Mouse (Mus musculus): ENCODE results near the gene Mettl16. TPM values are rescaled to one million over a fixed set of nuclear protein-coding genes. Genes with fewer than 3 reads are reported as not detected.
A peak's percentile ranks its signal among the peaks of the same experiment; 100 is the strongest.

The Mettl16 gene
- polyA plus RNA-seq, 1 experiment from 2014 or later: 57.7 TPM

GRCm38 (mm10) chr11:74831606-74832451 lies 61.2 kb downstream of the Mettl16 start:
- peak overlapping the region; percentile 99 for H3K4me2 ChIP-seq
- H3K4me1 ChIP-seq (replicated peaks; ENCODE audit: control insufficient read depth, insufficient read depth, low read length): peaks cover 44% of the 10 kb centered on the region
- H3K9me3 ChIP-seq (ENCODE audit: control insufficient read depth, low read length): no peaks in the 10 kb centered on the region
- DNase-seq (ENCODE audit: low spot score) (peak; percentile 100), ATAC-seq (replicated peaks; ENCODE audit: low FRiP score) (peak; percentile 81)
- peak overlapping the region; percentile 99 for H3K27ac ChIP-seq (ENCODE audit: low read depth, low read length)
- no peaks in the 10 kb centered on the region for H3K36me3 ChIP-seq (ENCODE audit: control insufficient read depth, insufficient read depth, low read length)
- peak overlapping the region; percentile 80 for H3K4me3 ChIP-seq (ENCODE audit: low read depth, low read length)
- H3K27me3 ChIP-seq (replicated peaks; ENCODE audit: control insufficient read depth, insufficient read depth, low read length): no peaks in the 10 kb centered on the region
- under 1% methylated on average over 61 of the region's 61 CpGs for WGBS
- peak overlapping the region; percentile 72 for H3K9ac ChIP-seq (ENCODE audit: low read depth, low read length)

DNA sequence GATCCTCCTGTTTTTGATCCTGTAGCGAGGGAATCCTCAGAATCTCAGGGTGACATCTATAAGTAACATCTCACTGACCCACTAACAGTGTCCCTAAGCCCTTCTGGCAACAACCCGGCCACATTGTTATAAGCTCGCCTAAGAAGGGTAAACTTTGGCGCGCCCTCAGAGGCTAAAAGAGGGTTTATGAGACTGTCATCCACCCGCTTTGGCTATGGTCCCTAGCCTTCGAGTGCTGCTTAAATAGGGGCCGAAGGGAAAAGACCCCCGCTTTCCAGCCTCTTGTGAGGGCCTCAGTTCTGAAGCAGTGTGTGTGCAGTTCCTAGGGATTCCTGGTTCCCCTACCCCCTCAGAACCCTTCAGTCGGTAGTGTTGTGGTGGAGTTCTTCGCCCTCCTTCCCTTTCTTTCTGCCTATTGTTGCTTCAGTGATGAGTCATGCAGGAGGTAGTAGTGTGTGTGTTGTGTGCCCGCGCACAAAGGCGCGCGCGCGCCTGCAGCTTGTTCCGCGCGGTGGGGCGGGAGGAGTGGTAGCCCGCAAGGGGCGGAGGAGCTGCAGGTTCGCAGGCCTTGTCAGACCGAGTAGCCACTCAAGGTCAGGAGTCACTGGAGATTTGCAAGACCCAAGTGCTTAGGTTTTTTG lies 62.0 kb downstream of the Mettl16 start:
- peak; percentile 67 for DNase-seq (ENCODE audit: low spot score)
- peak overlapping the region; percentile 70 for H3K9ac ChIP-seq (ENCODE audit: low read depth, low read length)
- peaks cover 51% of the 10 kb centered on the region for H3K4me1 ChIP-seq (replicated peaks; ENCODE audit: control insufficient read depth, insufficient read depth, low read length)
- no peak for ATAC-seq (replicated peaks; ENCODE audit: low FRiP score)
- no peaks in the 10 kb centered on the region for H3K9me3 ChIP-seq (ENCODE audit: control insufficient read depth, low read length)
- H3K27me3 ChIP-seq (replicated peaks; ENCODE audit: control insufficient read depth, insufficient read depth, low read length): no peaks in the 10 kb centered on the region
- H3K27ac ChIP-seq (ENCODE audit: low read depth, low read length): peak overlapping the region; percentile 99
- H3K4me3 ChIP-seq (ENCODE audit: low read depth, low read length): peak overlapping the region; percentile 80
- WGBS: 3% methylated on average over 26 of the region's 26 CpGs
- H3K36me3 ChIP-seq (ENCODE audit: control insufficient read depth, insufficient read depth, low read length): no peaks in the 10 kb centered on the region
- H3K4me2 ChIP-seq: peak overlapping the region; percentile 99

DNA sequence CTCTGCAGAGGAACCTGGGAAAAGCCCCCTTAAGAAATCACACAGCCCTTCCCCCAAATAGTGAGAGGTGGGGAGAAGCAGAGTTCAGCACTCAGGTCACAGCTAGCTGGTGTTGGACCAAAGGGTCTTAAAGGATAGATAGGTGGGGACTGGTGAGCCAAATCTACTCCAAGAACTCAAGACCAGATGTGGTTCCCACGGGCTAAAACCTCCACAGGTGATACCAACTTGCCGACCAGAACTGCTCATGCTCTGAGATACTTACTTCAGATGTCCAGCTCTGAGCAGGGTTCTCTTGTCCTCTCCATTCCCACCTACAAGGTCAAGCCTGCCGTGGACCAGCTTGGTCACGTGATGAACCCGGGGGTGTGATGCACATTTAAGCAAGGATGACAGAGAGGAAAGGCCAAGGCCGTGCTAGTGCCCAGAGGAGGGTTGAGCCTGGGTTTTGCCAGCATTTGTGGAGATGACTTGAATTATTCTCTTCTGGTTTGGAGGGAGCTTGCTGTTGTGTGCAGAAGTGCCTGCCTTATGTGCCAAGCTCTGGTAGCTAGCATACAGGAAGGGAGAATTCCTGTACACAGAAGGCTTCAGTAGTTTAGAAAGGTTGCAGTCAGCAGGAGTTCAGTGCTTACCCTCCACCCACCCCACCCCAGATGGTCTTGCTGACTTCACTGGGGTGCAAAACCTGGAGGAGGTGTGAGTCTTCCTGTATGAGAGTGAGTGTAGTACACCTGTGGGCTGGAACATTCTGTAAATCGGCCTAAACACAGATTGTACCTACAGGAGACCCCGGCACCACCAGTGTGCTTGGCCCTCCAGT lies 63.1 kb downstream of the Mettl16 start:
- Histone ChIP-seq H3K4me3 (ENCODE audit: low read depth, low read length) (no peak overlapping the region), H3K4me2 (peak overlapping the region; percentile 99), H3K9me3 (ENCODE audit: control insufficient read depth, low read length) (no peaks in the 10 kb centered on the region), H3K27me3 (replicated peaks; ENCODE audit: control insufficient read depth, insufficient read depth, low read length) (no peaks in the 10 kb centered on the region), H3K4me1 (replicated peaks; ENCODE audit: control insufficient read depth, insufficient read depth, low read length) (peaks cover 44% of the 10 kb centered on the region), H3K36me3 (ENCODE audit: control insufficient read depth, insufficient read depth, low read length) (no peaks in the 10 kb centered on the region), H3K9ac (ENCODE audit: low read depth, low read length) (peak overlapping the region; percentile 70; the same call in 1 of the 2 replicates), H3K27ac (ENCODE audit: low read depth, low read length) (peak overlapping the region; percentile 99; the same call in 1 of the 2 replicates)
- WGBS: 79% methylated on average over 8 of the region's 8 CpGs
- DNase-seq (ENCODE audit: low spot score): no peak
- no peak for ATAC-seq (replicated peaks; ENCODE audit: low FRiP score)

DNA sequence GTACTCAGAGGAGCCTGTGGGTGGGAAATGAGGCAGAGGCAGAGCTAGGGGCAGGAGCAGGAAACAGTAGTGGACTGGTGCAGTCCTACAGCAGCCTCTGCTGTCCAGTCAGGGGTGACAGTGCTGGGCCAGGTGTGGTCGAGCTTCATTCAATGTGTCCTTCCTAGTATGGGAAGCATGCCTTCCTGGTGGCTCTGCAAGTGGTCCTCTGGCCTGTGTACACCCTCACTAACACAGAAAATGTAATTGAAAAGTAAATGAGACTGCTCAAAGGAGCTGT lies 63.7 kb downstream of the Mettl16 start:
- no peaks in the 10 kb centered on the region for H3K36me3 ChIP-seq (ENCODE audit: control insufficient read depth, insufficient read depth, low read length)
- DNase-seq (ENCODE audit: low spot score): no peak
- no peaks in the 10 kb centered on the region for H3K9me3 ChIP-seq (ENCODE audit: control insufficient read depth, low read length)
- H3K9ac ChIP-seq (ENCODE audit: low read depth, low read length): peak overlapping the region; percentile 37; the same call in 1 of the 2 replicates
- H3K4me1 ChIP-seq (replicated peaks; ENCODE audit: control insufficient read depth, insufficient read depth, low read length): peaks cover 44% of the 10 kb centered on the region
- peak overlapping the region; percentile 5 for H3K4me2 ChIP-seq
- H3K27me3 ChIP-seq (replicated peaks; ENCODE audit: control insufficient read depth, insufficient read depth, low read length): no peaks in the 10 kb centered on the region
- no peak for ATAC-seq (replicated peaks; ENCODE audit: low FRiP score)
- WGBS: 60% methylated on average over 1 of the region's 1 CpGs
- peak overlapping the region; percentile 49 for H3K27ac ChIP-seq (ENCODE audit: low read depth, low read length)
- no peak overlapping the region for H3K4me3 ChIP-seq (ENCODE audit: low read depth, low read length)

DNA sequence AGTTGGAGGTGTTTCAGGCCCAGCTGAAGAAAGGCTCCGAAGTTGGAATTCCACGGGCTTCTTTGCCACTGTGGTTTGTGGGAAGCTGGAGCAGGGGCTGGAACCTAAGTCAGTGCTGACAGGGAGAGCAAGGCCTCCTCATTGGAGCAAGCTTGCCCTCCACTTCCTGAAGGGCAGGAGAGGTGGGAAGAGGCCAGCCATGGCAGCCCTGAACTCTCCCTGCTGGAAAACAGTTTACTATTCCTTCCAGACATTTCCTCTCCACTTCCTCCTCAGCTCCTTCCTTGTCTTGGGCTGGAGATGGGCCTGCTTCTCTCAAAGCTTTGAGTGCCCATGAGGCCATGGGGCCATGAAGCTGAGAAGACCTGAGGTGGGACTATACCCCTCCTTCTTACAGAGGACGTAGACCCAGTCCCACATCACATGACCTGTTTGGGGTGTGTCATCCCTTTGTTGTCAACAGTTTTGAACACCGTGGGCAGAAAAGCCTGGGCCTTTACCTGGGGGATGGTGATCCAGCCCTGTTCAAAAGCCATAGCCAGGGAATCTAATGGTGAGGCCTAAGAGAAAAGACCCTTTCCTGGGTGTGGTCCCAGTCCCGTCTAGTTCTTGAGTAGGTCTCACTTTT lies 64.1 kb downstream of the Mettl16 start:
- Histone ChIP-seq H3K36me3 (ENCODE audit: control insufficient read depth, insufficient read depth, low read length) (no peaks in the 10 kb centered on the region), H3K27me3 (replicated peaks; ENCODE audit: control insufficient read depth, insufficient read depth, low read length) (no peaks in the 10 kb centered on the region), H3K4me2 (no peak overlapping the region; the same call in 1 of the 2 replicates), H3K9ac (ENCODE audit: low read depth, low read length) (peak overlapping the region; percentile 37; the same call in 1 of the 2 replicates), H3K4me1 (replicated peaks; ENCODE audit: control insufficient read depth, insufficient read depth, low read length) (peaks cover 46% of the 10 kb centered on the region), H3K9me3 (ENCODE audit: control insufficient read depth, low read length) (no peaks in the 10 kb centered on the region), H3K4me3 (ENCODE audit: low read depth, low read length) (no peak overlapping the region), H3K27ac (ENCODE audit: low read depth, low read length) (peak overlapping the region; percentile 49)
- no peak for DNase-seq (ENCODE audit: low spot score)
- ATAC-seq (replicated peaks; ENCODE audit: low FRiP score): no peak
- WGBS: 45% methylated on average over 5 of the region's 5 CpGs

GRCm38 (mm10) chr11:74835593-74836224 lies 65.1 kb downstream of the Mettl16 start:
- Histone ChIP-seq H3K9ac (ENCODE audit: low read depth, low read length) (no peak overlapping the region), H3K36me3 (ENCODE audit: control insufficient read depth, insufficient read depth, low read length) (no peaks in the 10 kb centered on the region), H3K27me3 (replicated peaks; ENCODE audit: control insufficient read depth, insufficient read depth, low read length) (no peaks in the 10 kb centered on the region), H3K4me1 (replicated peaks; ENCODE audit: control insufficient read depth, insufficient read depth, low read length) (peaks cover 46% of the 10 kb centered on the region), H3K9me3 (ENCODE audit: control insufficient read depth, low read length) (no peaks in the 10 kb centered on the region), H3K4me3 (ENCODE audit: low read depth, low read length) (no peak overlapping the region), H3K27ac (ENCODE audit: low read depth, low read length) (peak overlapping the region; percentile 7; the same call in 1 of the 2 replicates), H3K4me2 (no peak overlapping the region)
- 88% methylated on average over 6 of the region's 6 CpGs for WGBS
- DNase-seq (ENCODE audit: low spot score) (no peak), ATAC-seq (replicated peaks; ENCODE audit: low FRiP score) (no peak)

DNA sequence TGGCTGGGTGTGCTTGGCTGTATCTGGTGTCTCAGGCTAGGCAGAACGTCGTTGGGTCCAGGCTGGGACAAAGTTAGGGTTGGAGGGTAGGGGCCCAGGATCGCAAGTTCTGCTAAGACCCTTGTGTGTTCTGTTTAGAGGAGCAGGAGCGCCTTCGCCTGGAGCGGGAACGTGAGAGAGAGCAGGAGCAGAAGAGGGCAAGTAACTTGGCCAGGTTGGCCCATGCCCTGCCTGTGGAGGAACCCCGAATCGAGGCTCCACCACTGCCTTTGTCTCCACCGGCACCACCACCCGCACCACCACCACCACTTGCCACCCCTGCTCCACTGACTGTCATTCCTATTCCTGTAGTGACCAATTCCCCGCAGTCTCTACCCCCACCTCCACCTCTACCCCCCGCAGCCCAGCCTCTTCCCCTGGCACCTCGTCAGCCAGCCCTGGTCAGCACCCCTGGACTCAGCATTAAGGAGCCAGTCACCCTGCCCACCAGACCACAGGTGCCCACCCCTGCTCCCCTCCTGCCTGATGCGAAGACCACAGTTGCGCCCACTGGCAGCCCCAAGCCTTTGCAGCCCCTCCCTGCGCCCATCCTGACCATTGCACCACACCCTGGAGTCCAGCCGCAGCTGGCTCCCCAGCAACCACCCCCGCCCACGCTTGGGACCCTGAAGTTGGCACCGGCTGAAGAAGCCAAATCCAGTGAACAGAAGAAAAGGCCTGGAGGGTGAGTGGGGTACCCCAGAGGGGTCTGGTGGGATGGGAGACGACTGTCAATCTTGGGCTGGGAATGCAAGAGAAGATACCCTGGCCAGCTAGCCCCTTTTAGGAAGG lies 65.8 kb downstream of the Mettl16 start:
- DNase-seq (ENCODE audit: low spot score) (no peak), ATAC-seq (replicated peaks; ENCODE audit: low FRiP score) (no peak)
- no peaks in the 10 kb centered on the region for H3K27me3 ChIP-seq (replicated peaks; ENCODE audit: control insufficient read depth, insufficient read depth, low read length)
- peaks cover 46% of the 10 kb centered on the region for H3K4me1 ChIP-seq (replicated peaks; ENCODE audit: control insufficient read depth, insufficient read depth, low read length)
- H3K4me2 ChIP-seq: peak overlapping the region; percentile 74; the same call in 1 of the 2 replicates
- H3K9me3 ChIP-seq (ENCODE audit: control insufficient read depth, low read length): no peaks in the 10 kb centered on the region
- H3K9ac ChIP-seq (ENCODE audit: low read depth, low read length): peak overlapping the region; percentile 67
- H3K27ac ChIP-seq (ENCODE audit: low read depth, low read length): peak overlapping the region; percentile 93
- WGBS: 87% methylated on average over 22 of the region's 22 CpGs
- no peaks in the 10 kb centered on the region for H3K36me3 ChIP-seq (ENCODE audit: control insufficient read depth, insufficient read depth, low read length)
- H3K4me3 ChIP-seq (ENCODE audit: low read depth, low read length): no peak overlapping the region

All from liver, embryonic 11.5 days (tissue).